Mouse (Mus musculus): Measurements from ENCODE around the gene Magi2. TPM values are rescaled to one million over a fixed set of nuclear protein-coding genes. Genes with fewer than 3 reads are reported as not detected.

The Magi2 gene
- polyA plus RNA-seq, 1 experiment from 2014 or later, result 22.3 TPM

- no peak overlapping the region for H3K4me2 ChIP-seq
- H3K27ac ChIP-seq, result no peak overlapping the region
- H3K4me3 ChIP-seq (replicated peaks), result no peak overlapping the region
- WGBS, result 85% methylated on average over 6 of the region's 6 CpGs
- no peak overlapping the region for H3K9ac ChIP-seq
- H3K9me3 ChIP-seq, result no peaks in the 10 kb centered on the region
- H3K36me3 ChIP-seq (replicated peaks), result no peaks in the 10 kb centered on the region
- no peaks in the 10 kb centered on the region for H3K27me3 ChIP-seq
- no peak for ATAC-seq (ENCODE audit: low FRiP score)
- H3K4me1 ChIP-seq, result no peaks in the 10 kb centered on the region; the same call in 1 of the 2 replicates
Measured at GRCm38 (mm10) chr5:19999486-19999885, 772.6 kb downstream of the Magi2 start.

- Histone ChIP-seq H3K9ac (no peak overlapping the region), H3K4me1 (no peaks in the 10 kb centered on the region; the same call in 1 of the 2 replicates), H3K27me3 (no peaks in the 10 kb centered on the region), H3K36me3 (replicated peaks) (no peaks in the 10 kb centered on the region), H3K9me3 (no peaks in the 10 kb centered on the region), H3K4me3 (replicated peaks) (no peak overlapping the region), H3K27ac (no peak overlapping the region), H3K4me2 (no peak overlapping the region)
- no peak for ATAC-seq (ENCODE audit: low FRiP score)
- 82% methylated on average over 1 of the region's 1 CpGs for WGBS
Measured at GRCm38 (mm10) chr5:19999912-20000311, 773.1 kb downstream of the Magi2 start.

GRCm38 (mm10) chr5:20006616-20007015 lies 779.8 kb downstream of the Magi2 start:
- Histone ChIP-seq H3K9me3 (no peaks in the 10 kb centered on the region), H3K9ac (no peak overlapping the region), H3K36me3 (replicated peaks) (no peaks in the 10 kb centered on the region), H3K27ac (no peak overlapping the region), H3K27me3 (no peaks in the 10 kb centered on the region), H3K4me3 (replicated peaks) (no peak overlapping the region), H3K4me1 (no peaks in the 10 kb centered on the region; the same call in 1 of the 2 replicates), H3K4me2 (no peak overlapping the region)
- WGBS, result 88% methylated on average over 2 of the region's 2 CpGs
- ATAC-seq (ENCODE audit: low FRiP score), result no peak

GRCm38 (mm10) chr5:20007246-20007645 lies 780.4 kb downstream of the Magi2 start:
- Histone ChIP-seq H3K4me2 (no peak overlapping the region), H3K27ac (no peak overlapping the region), H3K4me3 (replicated peaks) (no peak overlapping the region), H3K4me1 (no peaks in the 10 kb centered on the region; the same call in 1 of the 2 replicates), H3K27me3 (no peaks in the 10 kb centered on the region), H3K36me3 (replicated peaks) (no peaks in the 10 kb centered on the region), H3K9ac (no peak overlapping the region), H3K9me3 (no peaks in the 10 kb centered on the region)
- ATAC-seq (ENCODE audit: low FRiP score), result no peak
- 82% methylated on average over 8 of the region's 8 CpGs for WGBS

GRCm38 (mm10) chr5:20010210-20010609 lies 783.4 kb downstream of the Magi2 start:
- H3K36me3 ChIP-seq (replicated peaks), result no peaks in the 10 kb centered on the region
- no peak overlapping the region for H3K4me3 ChIP-seq (replicated peaks)
- H3K4me1 ChIP-seq, result no peaks in the 10 kb centered on the region
- no peak overlapping the region for H3K27ac ChIP-seq
- 70% methylated on average over 7 of the region's 7 CpGs for WGBS
- H3K27me3 ChIP-seq, result no peaks in the 10 kb centered on the region
- no peak for ATAC-seq (ENCODE audit: low FRiP score)
- H3K4me2 ChIP-seq, result no peak overlapping the region
- no peak overlapping the region for H3K9ac ChIP-seq
- no peaks in the 10 kb centered on the region for H3K9me3 ChIP-seq

- H3K4me3 ChIP-seq (replicated peaks), result no peak overlapping the region
- no peak for ATAC-seq (ENCODE audit: low FRiP score)
- no peak overlapping the region for H3K27ac ChIP-seq
- no peaks in the 10 kb centered on the region for H3K36me3 ChIP-seq (replicated peaks)
- no peaks in the 10 kb centered on the region for H3K4me1 ChIP-seq
- WGBS, result 70% methylated on average over 3 of the region's 3 CpGs
- no peak overlapping the region for H3K9ac ChIP-seq
- H3K9me3 ChIP-seq, result no peaks in the 10 kb centered on the region
- no peaks in the 10 kb centered on the region for H3K27me3 ChIP-seq
- no peak overlapping the region for H3K4me2 ChIP-seq
Measured at GRCm38 (mm10) chr5:20018063-20018462, 791.2 kb downstream of the Magi2 start.

GRCm38 (mm10) chr5:20046649-20047048 lies 819.8 kb downstream of the Magi2 start:
- no peak overlapping the region for H3K4me2 ChIP-seq
- H3K4me3 ChIP-seq (replicated peaks), result no peak overlapping the region
- H3K27ac ChIP-seq, result no peak overlapping the region
- H3K4me1 ChIP-seq, result no peaks in the 10 kb centered on the region; the same call in 1 of the 2 replicates
- WGBS, result 42% methylated on average over 3 of the region's 3 CpGs
- no peak for ATAC-seq (ENCODE audit: low FRiP score)
- no peaks in the 10 kb centered on the region for H3K9me3 ChIP-seq
- no peaks in the 10 kb centered on the region for H3K36me3 ChIP-seq (replicated peaks)
- no peak overlapping the region for H3K9ac ChIP-seq
- no peaks in the 10 kb centered on the region for H3K27me3 ChIP-seq

- no peaks in the 10 kb centered on the region; the same call in 1 of the 2 replicates for H3K4me1 ChIP-seq
- H3K9ac ChIP-seq, result no peak overlapping the region
- no peak overlapping the region for H3K4me3 ChIP-seq (replicated peaks)
- ATAC-seq (ENCODE audit: low FRiP score), result no peak
- H3K4me2 ChIP-seq, result no peak overlapping the region
- H3K27me3 ChIP-seq, result no peaks in the 10 kb centered on the region
- H3K36me3 ChIP-seq (replicated peaks), result no peaks in the 10 kb centered on the region
- 94% methylated on average over 2 of the region's 2 CpGs for WGBS
- H3K9me3 ChIP-seq, result no peaks in the 10 kb centered on the region
- H3K27ac ChIP-seq, result no peak overlapping the region
Measured at GRCm38 (mm10) chr5:20048386-20048785, 821.5 kb downstream of the Magi2 start.

GRCm38 (mm10) chr5:20050284-20050683 lies 823.4 kb downstream of the Magi2 start:
- 26% methylated on average over 1 of the region's 1 CpGs for WGBS
- ATAC-seq (ENCODE audit: low FRiP score), result 0 out of 2 replicates have a peak, but pooled peaks have one; percentile 21
- Histone ChIP-seq H3K4me3 (replicated peaks) (no peak overlapping the region), H3K27me3 (no peaks in the 10 kb centered on the region), H3K27ac (peak overlapping the region; percentile 21; the same call in 1 of the 2 replicates), H3K4me1 (no peaks in the 10 kb centered on the region; the same call in 1 of the 2 replicates), H3K9ac (no peak overlapping the region), H3K4me2 (no peak overlapping the region), H3K36me3 (replicated peaks) (no peaks in the 10 kb centered on the region), H3K9me3 (no peaks in the 10 kb centered on the region)

GRCm38 (mm10) chr5:20055000-20055399 lies 828.2 kb downstream of the Magi2 start:
- Histone ChIP-seq H3K4me2 (no peak overlapping the region), H3K27ac (no peak overlapping the region), H3K4me1 (peaks cover 9% of the 10 kb centered on the region), H3K36me3 (replicated peaks) (no peaks in the 10 kb centered on the region), H3K9me3 (no peaks in the 10 kb centered on the region), H3K9ac (no peak overlapping the region), H3K4me3 (replicated peaks) (no peak overlapping the region), H3K27me3 (no peaks in the 10 kb centered on the region)
- WGBS, result 92% methylated on average over 1 of the region's 1 CpGs
- ATAC-seq (ENCODE audit: low FRiP score), result no peak

- Histone ChIP-seq H3K9ac (no peak overlapping the region), H3K9me3 (no peaks in the 10 kb centered on the region), H3K4me1 (peaks cover 9% of the 10 kb centered on the region), H3K4me2 (no peak overlapping the region), H3K36me3 (replicated peaks) (no peaks in the 10 kb centered on the region), H3K4me3 (replicated peaks) (no peak overlapping the region), H3K27me3 (0 out of 2 replicates have a peak, but pooled peaks cover 4% of the 10 kb centered on the region), H3K27ac (peak overlapping the region; percentile 31; the same call in 1 of the 2 replicates)
- WGBS, result 33% methylated on average over 5 of the region's 5 CpGs
- peak; percentile 71; the same call in 1 of the 2 replicates for ATAC-seq (ENCODE audit: low FRiP score)
Measured at GRCm38 (mm10) chr5:20056074-20056842, 829.4 kb downstream of the Magi2 start.

GRCm38 (mm10) chr5:20056856-20057255 lies 830.0 kb downstream of the Magi2 start:
- Histone ChIP-seq H3K4me3 (replicated peaks) (no peak overlapping the region), H3K36me3 (replicated peaks) (no peaks in the 10 kb centered on the region), H3K9me3 (no peaks in the 10 kb centered on the region), H3K27ac (peak overlapping the region; percentile 31; the same call in 1 of the 2 replicates), H3K27me3 (0 out of 2 replicates have a peak, but pooled peaks cover 4% of the 10 kb centered on the region), H3K4me1 (peaks cover 9% of the 10 kb centered on the region), H3K9ac (no peak overlapping the region), H3K4me2 (no peak overlapping the region)
- peak; percentile 25; the same call in 1 of the 2 replicates for ATAC-seq (ENCODE audit: low FRiP score)
- 21% methylated on average over 2 of the region's 2 CpGs for WGBS

- Histone ChIP-seq H3K27me3 (0 out of 2 replicates have a peak, but pooled peaks cover 4% of the 10 kb centered on the region), H3K36me3 (replicated peaks) (no peaks in the 10 kb centered on the region), H3K9ac (no peak overlapping the region), H3K27ac (no peak overlapping the region), H3K4me1 (peaks cover 9% of the 10 kb centered on the region), H3K4me2 (no peak overlapping the region), H3K4me3 (replicated peaks) (no peak overlapping the region), H3K9me3 (no peaks in the 10 kb centered on the region)
- no peak for ATAC-seq (ENCODE audit: low FRiP score)
- WGBS, result 80% methylated on average over 4 of the region's 4 CpGs
Measured at GRCm38 (mm10) chr5:20062011-20062410, 835.2 kb downstream of the Magi2 start.
